In the genomic region with DNA sequence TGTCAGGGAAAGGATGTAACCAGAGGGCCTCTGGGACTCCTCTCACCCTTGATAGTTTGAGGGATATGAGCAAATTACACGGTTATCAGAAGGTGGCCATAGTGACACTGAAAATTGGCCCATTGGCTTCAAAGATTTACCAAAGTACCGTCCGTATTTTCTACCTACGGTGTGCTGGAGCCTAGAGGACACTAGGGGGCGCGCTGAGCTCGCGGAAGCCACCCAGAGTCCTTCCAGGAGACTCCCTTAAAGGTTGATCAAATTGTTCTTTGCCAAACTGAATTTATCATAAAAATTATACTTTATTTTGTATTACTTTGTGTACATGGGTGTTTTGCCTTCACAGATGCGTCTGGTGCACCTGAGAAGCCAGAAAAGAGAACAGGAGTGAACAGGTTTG, we compare ENCODE assay signal across 9 mouse cellular contexts. TPM values are rescaled to one million over a fixed set of nuclear protein-coding genes. Genes with fewer than 3 reads are reported as not detected.
DNase-seq lines count a peak whose midpoint lies in the region; ATAC-seq and TF ChIP-seq lines count a peak whose summit lies in the region.
"Had no signal": no experiment of that assay in that cellular context is flagged by ENCODE, and none has a peak within 500 bp of the region (broad histone marks: within the 10 kb centered on the region; RNA-seq: fewer than 3 reads in every experiment).

No protein-coding gene starts in this region.

- H3K9ac ChIP-seq in heart, adult 2 months (ENCODE audit: low read depth, low read length), result no peak overlapping the region
- no peak overlapping the region for H3K9ac ChIP-seq in heart, embryonic 12.5 days
- H3K9ac ChIP-seq in hindbrain, embryonic 14.5 days, result no peak overlapping the region

- intact Hi-C loops in heart, adult 2 months (cut with DNase I), result loop anchor here (2.0 kb wide), 2 partner anchors 31 to 51 kb away; no protein-coding TSS in a partner anchor

- no peak for ATAC-seq in heart, embryonic 12.5 days (ENCODE audit: insufficient number of reproducible peaks, low FRiP score)
- no peak for ATAC-seq in hindbrain, embryonic 14.5 days (ENCODE audit: low FRiP score)

- no peak for TF ChIP-seq POLR2A in heart, adult 2 months (IDR thresholded peaks at IDR 0.05; ENCODE audit: insufficient read depth, low read depth, low read length)

- peak; percentile 21 to 61 for DNase-seq in heart, adult 2 months
- DNase-seq in MN1 (ENCODE audit: low spot score), result peak; percentile 70
- DNase-seq in cerebellum, postnatal 36 days, result peak; percentile 56 to 60
- DNase-seq in hindbrain, embryonic 14.5 days (ENCODE audit: low spot score), result peak; percentile 82
- DNase-seq in left cerebral cortex, adult 18-20 months (ENCODE audit: low spot score in 2 of 2), result peak; percentile 54 to 66
- peak; percentile 52 to 63 for DNase-seq in natural killer cell, adult 2 months (ENCODE audit: low spot score in 2 of 2)
- peak; percentile 50 for DNase-seq in testis, postnatal 14 days (ENCODE audit: low spot score)

- peak; percentile 99 for TF ChIP-seq CTCF in heart, adult 2 months (IDR thresholded peaks at IDR 0.05)

- H3K79me2 ChIP-seq in heart, adult 2 months (replicated peaks; ENCODE audit: control insufficient read depth, insufficient read depth, low read length), result no peaks in the 10 kb centered on the region

- TF ChIP-seq EP300 in heart, adult 2 months (IDR thresholded peaks at IDR 0.05; ENCODE audit: insufficient read depth, low read depth, low read length), result peak; percentile 69; the same call in 1 of the 2 replicates

- under 1% methylated on average over 9 of the region's 9 CpGs for WGBS in heart, adult 2 months
- WGBS in heart, embryonic 12.5 days, result 1% methylated on average over 9 of the region's 9 CpGs
- WGBS in hindbrain, embryonic 14.5 days, result under 1% methylated on average over 9 of the region's 9 CpGs

- no peak overlapping the region for H3K4me2 ChIP-seq in heart, embryonic 12.5 days
- no peak overlapping the region for H3K4me2 ChIP-seq in hindbrain, embryonic 14.5 days (replicated peaks)

- H3K27ac ChIP-seq in heart, adult 2 months, result no peak overlapping the region
- H3K27ac ChIP-seq in heart, embryonic 12.5 days (ENCODE audit: poor library complexity, severe bottlenecking), result no peak overlapping the region
- H3K27ac ChIP-seq in hindbrain, embryonic 14.5 days, result no peak overlapping the region

- H3K9me3 ChIP-seq in heart, embryonic 12.5 days (replicated peaks), result no peaks in the 10 kb centered on the region
- no peaks in the 10 kb centered on the region for H3K9me3 ChIP-seq in hindbrain, embryonic 14.5 days (ENCODE audit: control insufficient read depth, low read length)

- H3K4me3 ChIP-seq in heart, adult 2 months, result no peak overlapping the region
- no peak overlapping the region for H3K4me3 ChIP-seq in heart, embryonic 12.5 days
- no peak overlapping the region for H3K4me3 ChIP-seq in hindbrain, embryonic 14.5 days (replicated peaks; ENCODE audit: low read length)

- H3K36me3 ChIP-seq in heart, adult 2 months (ENCODE audit: control insufficient read depth, insufficient read depth, low read length), result no peaks in the 10 kb centered on the region
- H3K36me3 ChIP-seq in heart, embryonic 12.5 days, result no peaks in the 10 kb centered on the region
- no peaks in the 10 kb centered on the region for H3K36me3 ChIP-seq in hindbrain, embryonic 14.5 days (replicated peaks; ENCODE audit: control insufficient read depth, insufficient read depth)

- H3K27me3 ChIP-seq in heart, adult 2 months (ENCODE audit: control insufficient read depth, insufficient read depth, low read length), result no peaks in the 10 kb centered on the region
- H3K27me3 ChIP-seq in heart, embryonic 12.5 days (replicated peaks), result no peaks in the 10 kb centered on the region
- H3K27me3 ChIP-seq in hindbrain, embryonic 14.5 days (ENCODE audit: control insufficient read depth, insufficient read depth, low read length), result no peaks in the 10 kb centered on the region

- no peaks in the 10 kb centered on the region for H3K4me1 ChIP-seq in heart, adult 2 months (ENCODE audit: control insufficient read depth, insufficient read depth, low read length)
- peaks cover 3% of the 10 kb centered on the region; the same call in 1 of the 2 replicates for H3K4me1 ChIP-seq in heart, embryonic 12.5 days (replicated peaks)
- H3K4me1 ChIP-seq in hindbrain, embryonic 14.5 days (replicated peaks; ENCODE audit: control insufficient read depth, insufficient read depth, low read length), result no peaks in the 10 kb centered on the region

RNA-seq across cellular contexts. Expression of a gene that starts 14.2 kb away (rescaled TPM):
- under 1 TPM; 0.34 to 0.37 TPM for total RNA-seq in heart, adult 2 months (2021)
- 4.2 and 7.0 TPM in 2 replicates for polyA plus RNA-seq in heart, adult 2 months (2012; rRNA removed)
- polyA plus RNA-seq in heart, embryonic 12.5 days (2016; fragmentation: Nextera tagmentation; extraction: Ambion mirVana), result 0.31 and 1.2 TPM in 2 replicates
- not detected in 2 replicates for polyA plus RNA-seq in hindbrain, embryonic 14.5 days (2014; fragmentation: Nextera tagmentation; extraction: Ambion mirVana)
- under 1 TPM; 0.33 to 0.46 TPM for total RNA-seq in left cerebral cortex, adult 18-20 months (2021)

RNA-seq across cellular contexts. Expression of a gene that starts 21.8 kb away (rescaled TPM):
- not detected for total RNA-seq in heart, adult 2 months (2021)
- not detected in 2 replicates for polyA plus RNA-seq in heart, adult 2 months (2012; rRNA removed)
- polyA plus RNA-seq in heart, embryonic 12.5 days (2016; fragmentation: Nextera tagmentation; extraction: Ambion mirVana), result not detected in 2 replicates
- polyA plus RNA-seq in hindbrain, embryonic 14.5 days (2014; fragmentation: Nextera tagmentation; extraction: Ambion mirVana), result not detected in 2 replicates
- total RNA-seq in left cerebral cortex, adult 18-20 months (2021), result not detected
- polyA plus RNA-seq: lung, embryonic 16.5 days had no signal

RNA-seq across cellular contexts. Expression of a gene that starts 32.6 kb away (rescaled TPM):
- 1 to 10 TPM; 2.0 to 2.4 TPM for total RNA-seq in heart, adult 2 months (2021)
- 3.0 and 3.5 TPM in 2 replicates for polyA plus RNA-seq in heart, adult 2 months (2012; rRNA removed)
- 49.6 and 49.8 TPM in 2 replicates for polyA plus RNA-seq in heart, embryonic 12.5 days (2016; fragmentation: Nextera tagmentation; extraction: Ambion mirVana)
- polyA plus RNA-seq in hindbrain, embryonic 14.5 days (2014; fragmentation: Nextera tagmentation; extraction: Ambion mirVana), result 12.3 and 16.5 TPM in 2 replicates
- 10 to 100 TPM; 10.1 to 13.7 TPM for total RNA-seq in left cerebral cortex, adult 18-20 months (2021)

RNA-seq across cellular contexts. Expression of a gene that starts 32.8 kb away (rescaled TPM):
- 1 to 10 TPM; 1.9 to 2.2 TPM for total RNA-seq in heart, adult 2 months (2021)
- 3.7 and 3.8 TPM in 2 replicates for polyA plus RNA-seq in heart, adult 2 months (2012; rRNA removed)
- polyA plus RNA-seq in heart, embryonic 12.5 days (2016; fragmentation: Nextera tagmentation; extraction: Ambion mirVana), result 15.9 and 17.7 TPM in 2 replicates
- 2.8 and 3.5 TPM in 2 replicates for polyA plus RNA-seq in hindbrain, embryonic 14.5 days (2014; fragmentation: Nextera tagmentation; extraction: Ambion mirVana)
- 10 to 100 TPM; 14.2 to 16.2 TPM for total RNA-seq in left cerebral cortex, adult 18-20 months (2021)

RNA-seq across cellular contexts. Expression of a gene that starts 45.1 kb away (rescaled TPM):
- total RNA-seq in heart, adult 2 months (2021), result 1 to 10 TPM; 1.1 to 1.9 TPM
- 33.2 and 78.2 TPM in 2 replicates for polyA plus RNA-seq in heart, adult 2 months (2012; rRNA removed)
- polyA plus RNA-seq in heart, embryonic 12.5 days (2016; fragmentation: Nextera tagmentation; extraction: Ambion mirVana), result 0.83 and 1.0 TPM in 2 replicates
- polyA plus RNA-seq in hindbrain, embryonic 14.5 days (2014; fragmentation: Nextera tagmentation; extraction: Ambion mirVana), result 2.8 and 2.9 TPM in 2 replicates
- 1 to 10 TPM in 1 of 2 experiments, under 1 TPM in 1; 0.53 to 1.4 TPM for total RNA-seq in left cerebral cortex, adult 18-20 months (2021)
